Mouse (Mus musculus) Patski (cell line): ENCODE data around the gene Bbof1. TPM values are rescaled to one million over a fixed set of nuclear protein-coding genes. Genes with fewer than 3 reads are reported as not detected.

Source experiments
- ATAC-seq: fragments of 100-300 bp; one replicate; pipeline ENCODE4 v1.8.0; 2021
- CTCF ChIA-PET: fragments of 350-600 bp; sonication (Branson Sonifier 250); formaldehyde crosslinking; loops from one replicate; lab custom pipeline; 2022; ENCODE audit warnings: inconsistent platforms; lab: Charles Lee
- POLR2A ChIA-PET: fragments of 350-600 bp; sonication (Branson Sonifier 250); formaldehyde crosslinking; loops from one replicate; lab custom pipeline; 2022; ENCODE audit warnings: antibody characterized with exemption, inconsistent platforms; lab: Charles Lee
- DNase-seq: peaks from one replicate; pipeline ENCODE4 v3.0.0-alpha.2; 2011; ENCODE audit warnings: low read depth, low spot score
- H3K27me3 ChIP-seq: fragments of 371-371 bp; one replicate; pipeline ENCODE4 v1.5.1; 2021
- CTCF ChIP-seq: fragments of 100-300 bp; IDR thresholded peaks from one replicate; pipeline ENCODE4 v1.5.1; 2021
- in situ Hi-C: fragments of 300-500 bp; cut with MboI; formaldehyde crosslinking; loops from 3 replicates; pipeline ENCODE4 v1.11.1; 2018; ENCODE audit warnings: low pct_unique_long_range_greater_than_20kb, mixed read lengths
- polyA plus RNA-seq: library from polyadenylated mRNA; unstranded; gene quantifications from one replicate; pipeline ENCODE4 v1.2.3, GENCODE M21; 2021

Gene Bbof1
- polyA plus RNA-seq, 1 experiment from 2014 or later, result 2.2 TPM

- DNase-seq (no peak), ATAC-seq (no peak)
- ChIA-PET POLR2A (no interaction called here), CTCF (interaction anchor here (1.3 kb wide), 1 partner anchor 8 kb away, joined by 3 read pairs; no protein-coding TSS in a partner anchor)
- in situ Hi-C loops, result no loop called here
- no peaks in the 10 kb centered on the region for H3K27me3 ChIP-seq
- TF ChIP-seq CTCF, result no peak
Measured at GRCm38 (mm10) chr12:84385408-84385807, 23.5 kb upstream of the Bbof1 start.

GRCm38 (mm10) chr12:84388097-84388496 lies 20.8 kb upstream of the Bbof1 start:
- CTCF ChIA-PET, result interaction anchor here (0.8 kb wide), 1 partner anchor 12 kb away, joined by 3 read pairs; no protein-coding TSS in a partner anchor
- DNase-seq, result no peak

GRCm38 (mm10) chr12:84388774-84389400 lies 20.0 kb upstream of the Bbof1 start:
- ChIA-PET CTCF (no interaction called here), POLR2A (no interaction called here)
- ATAC-seq (no peak), DNase-seq (no peak)
- TF ChIP-seq CTCF, result no peak
- no peaks in the 10 kb centered on the region for H3K27me3 ChIP-seq
- in situ Hi-C loops, result no loop called here

More at GRCm38 (mm10) chr12:84388097-84388496, 20.8 kb upstream of the Bbof1 start:
- POLR2A ChIA-PET, result no interaction called here
- TF ChIP-seq CTCF, result no peak
- ATAC-seq, result no peak
- in situ Hi-C loops, result no loop called here
- H3K27me3 ChIP-seq, result no peaks in the 10 kb centered on the region

- in situ Hi-C loops, result no loop called here
- CTCF ChIA-PET, result no interaction called here
- no peak for DNase-seq
- ATAC-seq, result no peak
- POLR2A ChIA-PET, result no interaction called here
- no peaks in the 10 kb centered on the region for H3K27me3 ChIP-seq
- no peak for TF ChIP-seq CTCF
Measured at GRCm38 (mm10) chr12:84390336-84390735, 18.5 kb upstream of the Bbof1 start.

- no peak for DNase-seq
- no peak for TF ChIP-seq CTCF
- no peak for ATAC-seq
- no peaks in the 10 kb centered on the region for H3K27me3 ChIP-seq
- CTCF ChIA-PET, result no interaction called here
- in situ Hi-C loops, result no loop called here
- POLR2A ChIA-PET, result interaction anchor here (1.0 kb wide), 1 partner anchor 76 kb away, joined by 4 read pairs; the partner anchor contains the start of gene Zfp410
Measured at GRCm38 (mm10) chr12:84392681-84393080, 16.2 kb upstream of the Bbof1 start.

- POLR2A ChIA-PET, result no interaction called here
- CTCF ChIA-PET, result interaction anchor here (0.9 kb wide), 1 partner anchor 9 kb away, joined by 3 read pairs; no protein-coding TSS in a partner anchor
- in situ Hi-C loops, result no loop called here
- TF ChIP-seq CTCF, result no peak
- ATAC-seq, result peak; percentile 47
- no peaks in the 10 kb centered on the region for H3K27me3 ChIP-seq
- peak; percentile 69 for DNase-seq
Measured at GRCm38 (mm10) chr12:84393847-84394246, 15.0 kb upstream of the Bbof1 start.

GRCm38 (mm10) chr12:84396947-84397679 lies 11.8 kb upstream of the Bbof1 start:
- ChIA-PET POLR2A (no interaction called here), CTCF (no interaction called here)
- DNase-seq (no peak), ATAC-seq (no peak)
- H3K27me3 ChIP-seq, result no peaks in the 10 kb centered on the region
- in situ Hi-C loops, result no loop called here
- no peak for TF ChIP-seq CTCF

- ChIA-PET CTCF (no interaction called here), POLR2A (no interaction called here)
- in situ Hi-C loops, result no loop called here
- ATAC-seq, result no peak
- DNase-seq, result no peak
- H3K27me3 ChIP-seq, result no peaks in the 10 kb centered on the region
- no peak for TF ChIP-seq CTCF
Measured at GRCm38 (mm10) chr12:84397685-84398084, 11.2 kb upstream of the Bbof1 start.

GRCm38 (mm10) chr12:84398629-84399028 lies 10.2 kb upstream of the Bbof1 start:
- ATAC-seq, result no peak
- POLR2A ChIA-PET, result no interaction called here
- H3K27me3 ChIP-seq, result no peaks in the 10 kb centered on the region
- DNase-seq, result no peak
- TF ChIP-seq CTCF, result no peak
- in situ Hi-C loops, result no loop called here
- CTCF ChIA-PET, result interaction anchor here (1.5 kb wide), 1 partner anchor 18 kb away, joined by 4 read pairs; the partner anchor contains the start of gene Rnf113a2

GRCm38 (mm10) chr12:84399135-84399534 lies 9.7 kb upstream of the Bbof1 start:
- no peak for TF ChIP-seq CTCF
- ChIA-PET CTCF (interaction anchor here (1.5 kb wide), 1 partner anchor 18 kb away, joined by 4 read pairs; the partner anchor contains the start of gene Rnf113a2), POLR2A (no interaction called here)
- in situ Hi-C loops, result no loop called here
- DNase-seq (no peak), ATAC-seq (no peak)
- H3K27me3 ChIP-seq, result no peaks in the 10 kb centered on the region

- in situ Hi-C loops, result no loop called here
- no peaks in the 10 kb centered on the region for H3K27me3 ChIP-seq
- no peak for DNase-seq
- ChIA-PET CTCF (interaction anchor here (1.5 kb wide), 1 partner anchor 17 kb away, joined by 4 read pairs; the partner anchor contains the start of gene Rnf113a2), POLR2A (no interaction called here)
- no peak for ATAC-seq
- TF ChIP-seq CTCF, result no peak
Measured at GRCm38 (mm10) chr12:84399663-84400062, 9.2 kb upstream of the Bbof1 start.
